23 mouse cellular contexts compared by ENCODE assay signal in the genomic region with DNA sequence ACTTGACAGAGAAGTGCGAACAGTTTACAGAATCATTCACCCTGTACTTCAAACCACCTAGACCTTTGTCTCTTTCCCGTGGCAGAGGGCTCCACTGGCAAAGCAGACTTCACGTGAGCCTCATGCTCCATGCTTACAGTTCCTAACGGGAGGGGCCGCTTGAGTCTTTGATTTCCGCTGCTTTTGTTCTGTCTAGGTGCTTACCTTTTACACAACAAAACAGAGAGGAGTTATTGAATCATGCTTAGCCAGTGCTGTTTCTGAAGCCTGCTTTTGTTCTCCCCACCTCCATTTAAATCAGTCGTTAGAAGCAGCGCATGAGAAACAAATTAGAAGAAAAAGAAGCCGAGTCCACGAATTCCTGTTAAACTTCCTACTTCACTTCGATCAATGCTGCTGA.
DNase-seq lines count a peak whose midpoint lies in the region; ATAC-seq and TF ChIP-seq lines count a peak whose summit lies in the region.
"Had no signal": no experiment of that assay in that cellular context is flagged by ENCODE, and none has a peak within 500 bp of the region (broad histone marks: within the 10 kb centered on the region; RNA-seq: fewer than 3 reads in every experiment).

No protein-coding gene starts in this region.

- ATAC-seq in forebrain, embryonic 15.5 days (replicated peaks): no peak
- no peak for ATAC-seq in forebrain, embryonic 13.5 days
- ATAC-seq in embryonic facial prominence, embryonic 13.5 days (ENCODE audit: insufficient number of reproducible peaks, insufficient read depth, low FRiP score, low TSS enrichment, low read depth): no peak
- ATAC-seq in limb, embryonic 14.5 days (ENCODE audit: low FRiP score, low read depth): no peak
- ATAC-seq in kidney, embryonic 16.5 days (ENCODE audit: low FRiP score, low TSS enrichment): no peak
- ATAC-seq: hindbrain, embryonic 16.5 days; intestine, postnatal 0 days; liver, embryonic 12.5 days had no signal

- H3K9ac ChIP-seq in forebrain, embryonic 15.5 days (replicated peaks): no peak overlapping the region
- no peak overlapping the region for H3K9ac ChIP-seq in forebrain, embryonic 13.5 days
- 0 out of 2 replicates have a peak overlapping the region, but pooled peaks have one; percentile 27 for H3K9ac ChIP-seq in embryonic facial prominence, embryonic 13.5 days
- H3K9ac ChIP-seq in limb, embryonic 14.5 days (ENCODE audit: low read depth, low read length, severe bottlenecking): no peak overlapping the region
- no peak overlapping the region for H3K9ac ChIP-seq in kidney, embryonic 16.5 days (replicated peaks; ENCODE audit: low read length)
- H3K9ac ChIP-seq: heart, embryonic 12.5 days; liver, embryonic 12.5 days; midbrain, embryonic 12.5 days had no signal

- H3K4me2 ChIP-seq in forebrain, embryonic 15.5 days (replicated peaks): no peak overlapping the region
- H3K4me2 ChIP-seq in forebrain, embryonic 13.5 days: no peak overlapping the region
- peak overlapping the region; percentile 12; the same call in 1 of the 2 replicates for H3K4me2 ChIP-seq in embryonic facial prominence, embryonic 13.5 days
- no peak overlapping the region for H3K4me2 ChIP-seq in limb, embryonic 14.5 days (replicated peaks; ENCODE audit: low read depth, low read length, severe bottlenecking)
- no peak overlapping the region for H3K4me2 ChIP-seq in kidney, embryonic 16.5 days (replicated peaks; ENCODE audit: low read depth, low read length)
- H3K4me2 ChIP-seq: heart, embryonic 12.5 days; liver, embryonic 12.5 days; midbrain, embryonic 12.5 days had no signal

- DNase-seq in R1 (ENCODE audit: low read depth, low spot score): peak; percentile 92
- DNase-seq in limb, embryonic 14.5 days (ENCODE audit: low spot score): no peak
- no peak for DNase-seq in cerebellum, adult 11 months
- no peak for DNase-seq in adrenal gland, adult 8-10 months
- DNase-seq: adrenal gland, postnatal 25 days; cerebellum, postnatal 10 days; gastrocnemius, postnatal 25 days; heart, adult 18-20 months; heart, postnatal 10 days; kidney, postnatal 36 days; lung, adult 18-20 months; lung, postnatal 10 days; thymus, postnatal 36 days had no signal

- H3K36me3 ChIP-seq in forebrain, embryonic 15.5 days: no peaks in the 10 kb centered on the region
- H3K36me3 ChIP-seq in forebrain, embryonic 13.5 days (ENCODE audit: poor library complexity, severe bottlenecking): no peaks in the 10 kb centered on the region
- H3K36me3 ChIP-seq in embryonic facial prominence, embryonic 13.5 days: no peaks in the 10 kb centered on the region
- H3K36me3 ChIP-seq in limb, embryonic 14.5 days (ENCODE audit: control insufficient read depth, insufficient read depth, low read length): no peaks in the 10 kb centered on the region
- no peaks in the 10 kb centered on the region for H3K36me3 ChIP-seq in kidney, embryonic 16.5 days (ENCODE audit: insufficient read depth, low read length)
- H3K36me3 ChIP-seq: heart, embryonic 12.5 days; hindbrain, embryonic 10.5 days; liver, embryonic 12.5 days; midbrain, embryonic 12.5 days had no signal

- 0 out of 2 replicates have a peak overlapping the region, but pooled peaks have one; percentile 7 for H3K27ac ChIP-seq in forebrain, embryonic 15.5 days (replicated peaks)
- H3K27ac ChIP-seq in forebrain, embryonic 13.5 days: no peak overlapping the region
- peak overlapping the region; percentile 75 for H3K27ac ChIP-seq in embryonic facial prominence, embryonic 13.5 days
- peak overlapping the region; percentile 49 for H3K27ac ChIP-seq in limb, embryonic 14.5 days (replicated peaks; ENCODE audit: low read depth, low read length)
- H3K27ac ChIP-seq in kidney, embryonic 16.5 days (ENCODE audit: low read length): no peak overlapping the region
- H3K27ac ChIP-seq: liver, embryonic 12.5 days; midbrain, embryonic 12.5 days had no signal

- TF ChIP-seq POLR2A in limb, embryonic 14.5 days (IDR thresholded peaks at IDR 0.05; ENCODE audit: borderline replicate concordance, extremely low read depth, insufficient read depth, insufficient read length): no peak

- H3K9me3 ChIP-seq in forebrain, embryonic 15.5 days: no peaks in the 10 kb centered on the region
- no peaks in the 10 kb centered on the region for H3K9me3 ChIP-seq in forebrain, embryonic 13.5 days (replicated peaks)
- H3K9me3 ChIP-seq in embryonic facial prominence, embryonic 13.5 days: no peaks in the 10 kb centered on the region
- no peaks in the 10 kb centered on the region for H3K9me3 ChIP-seq in limb, embryonic 14.5 days (ENCODE audit: control insufficient read depth, low read length)
- H3K9me3 ChIP-seq in kidney, embryonic 16.5 days (ENCODE audit: low read length): no peaks in the 10 kb centered on the region
- H3K9me3 ChIP-seq: heart, embryonic 12.5 days; hindbrain, embryonic 10.5 days; liver, embryonic 12.5 days; midbrain, embryonic 12.5 days had no signal

- no peak overlapping the region for H3K4me3 ChIP-seq in forebrain, embryonic 15.5 days
- H3K4me3 ChIP-seq in forebrain, embryonic 13.5 days: no peak overlapping the region
- no peak overlapping the region for H3K4me3 ChIP-seq in embryonic facial prominence, embryonic 13.5 days
- H3K4me3 ChIP-seq in limb, embryonic 14.5 days (replicated peaks; ENCODE audit: low read length): no peak overlapping the region
- H3K4me3 ChIP-seq in kidney, embryonic 16.5 days (ENCODE audit: low read length): no peak overlapping the region
- H3K4me3 ChIP-seq: heart, embryonic 12.5 days; hindbrain, embryonic 10.5 days; liver, embryonic 12.5 days; midbrain, embryonic 12.5 days had no signal

- WGBS in forebrain, embryonic 15.5 days: 21% methylated on average over 11 of the region's 11 CpGs
- WGBS in forebrain, embryonic 13.5 days: 28% methylated on average over 11 of the region's 11 CpGs
- WGBS in embryonic facial prominence, embryonic 13.5 days: 43% methylated on average over 11 of the region's 11 CpGs
- 37% methylated on average over 11 of the region's 11 CpGs for WGBS in limb, embryonic 14.5 days
- 54% methylated on average over 11 of the region's 11 CpGs for WGBS in kidney, embryonic 16.5 days

- H3K4me1 ChIP-seq in forebrain, embryonic 15.5 days: peaks cover 20% of the 10 kb centered on the region
- peaks cover 24% of the 10 kb centered on the region for H3K4me1 ChIP-seq in forebrain, embryonic 13.5 days
- peaks cover 21% of the 10 kb centered on the region for H3K4me1 ChIP-seq in embryonic facial prominence, embryonic 13.5 days
- peaks cover 3% of the 10 kb centered on the region; the same call in 1 of the 2 replicates for H3K4me1 ChIP-seq in limb, embryonic 14.5 days (ENCODE audit: control insufficient read depth, insufficient read depth, low read length)
- no peaks in the 10 kb centered on the region for H3K4me1 ChIP-seq in kidney, embryonic 16.5 days (ENCODE audit: insufficient read depth, low read length)

- H3K27me3 ChIP-seq in forebrain, embryonic 15.5 days: no peaks in the 10 kb centered on the region
- no peaks in the 10 kb centered on the region for H3K27me3 ChIP-seq in forebrain, embryonic 13.5 days
- no peaks in the 10 kb centered on the region for H3K27me3 ChIP-seq in embryonic facial prominence, embryonic 13.5 days
- H3K27me3 ChIP-seq in limb, embryonic 14.5 days (ENCODE audit: control insufficient read depth, insufficient read depth, low read length): no peaks in the 10 kb centered on the region
- no peaks in the 10 kb centered on the region for H3K27me3 ChIP-seq in kidney, embryonic 16.5 days (ENCODE audit: insufficient read depth, low read length)
- H3K27me3 ChIP-seq: heart, embryonic 12.5 days; midbrain, embryonic 12.5 days had no signal

Comparison
In these comparisons a context has a peak if more than half of its experiments do, and no peak if none do; other contexts are left out.
1. H3K27ac ChIP-seq: peak in forebrain, embryonic 15.5 days (single experiment), embryonic facial prominence, embryonic 13.5 days (single experiment) and limb, embryonic 14.5 days (single experiment); none in forebrain, embryonic 13.5 days (single experiment) and kidney, embryonic 16.5 days (single experiment).